Mouse (Mus musculus) frontal cortex, postnatal 14 days (tissue): ENCODE data around the gene Gm16181.

ENCODE experiments used
- DNase-seq, 2 experiments: peaks; one replicate each; pipeline ENCODE4 v3.0.0; 2022; ENCODE audit warnings: low spot score in 2 of 2

Gm16181 gene

GRCm38 (mm10) chr17:35249451-35250197 is 29.0 kb downstream of the Gm16181 start:
- DNase-seq, result no peak

- no peak for DNase-seq
Measured at GRCm38 (mm10) chr17:35250348-35251120, 29.9 kb downstream of the Gm16181 start.

- no peak for DNase-seq
Measured at GRCm38 (mm10) chr17:35251162-35251719, 30.6 kb downstream of the Gm16181 start.

GRCm38 (mm10) chr17:35251981-35252380 is 31.3 kb downstream of the Gm16181 start:
- no peak for DNase-seq

- no peak for DNase-seq
Measured at GRCm38 (mm10) chr17:35252619-35253292, 32.1 kb downstream of the Gm16181 start.

- no peak for DNase-seq
Measured at GRCm38 (mm10) chr17:35253293-35254093, 32.9 kb downstream of the Gm16181 start.

- DNase-seq, result no peak
Measured at GRCm38 (mm10) chr17:35254241-35255098, 33.8 kb downstream of the Gm16181 start.

- no peak for DNase-seq
Measured at GRCm38 (mm10) chr17:35255301-35255700, 34.7 kb downstream of the Gm16181 start.

GRCm38 (mm10) chr17:35255704-35256103 is 35.1 kb downstream of the Gm16181 start:
- DNase-seq, result no peak

GRCm38 (mm10) chr17:35257378-35257777 is 36.7 kb downstream of the Gm16181 start:
- DNase-seq, result no peak

- DNase-seq, result peak; percentile 83 to 89
Measured at GRCm38 (mm10) chr17:35257824-35258491, 37.3 kb downstream of the Gm16181 start.

GRCm38 (mm10) chr17:35258492-35259478 is 38.2 kb downstream of the Gm16181 start:
- DNase-seq, result no peak

- no peak for DNase-seq
Measured at GRCm38 (mm10) chr17:35259621-35260020, 39.0 kb downstream of the Gm16181 start.

- DNase-seq, result no peak
Measured at GRCm38 (mm10) chr17:35261651-35262050, 41.0 kb downstream of the Gm16181 start.

GRCm38 (mm10) chr17:35262664-35263522 is 42.3 kb downstream of the Gm16181 start, which contains the start of gene H2-D1:
Gene H2-D1 (plus strand): TSS chr17:35262730.
- peak; percentile 83 to 92 for DNase-seq

- no peak for DNase-seq
Measured at GRCm38 (mm10) chr17:35263523-35263883, 42.9 kb downstream of the Gm16181 start.

GRCm38 (mm10) chr17:35267399-35268086 is 46.9 kb downstream of the Gm16181 start:
- DNase-seq, result no peak
